Mouse (Mus musculus) adrenal gland, postnatal 36 days (tissue): ENCODE measurements at regions not wholly inside any gene's neighbourhood (a gene's known extent, or its start where the extent isn't known, plus 50 kb on each side); places are given as distances from the start of the nearest gene placed in this dataset.

Source experiments
- DNase-seq, 2 experiments: peaks; one replicate each; pipeline ENCODE4 v3.0.0; 2021; ENCODE audit warnings: mixed read lengths in 1 of 2

DNA sequence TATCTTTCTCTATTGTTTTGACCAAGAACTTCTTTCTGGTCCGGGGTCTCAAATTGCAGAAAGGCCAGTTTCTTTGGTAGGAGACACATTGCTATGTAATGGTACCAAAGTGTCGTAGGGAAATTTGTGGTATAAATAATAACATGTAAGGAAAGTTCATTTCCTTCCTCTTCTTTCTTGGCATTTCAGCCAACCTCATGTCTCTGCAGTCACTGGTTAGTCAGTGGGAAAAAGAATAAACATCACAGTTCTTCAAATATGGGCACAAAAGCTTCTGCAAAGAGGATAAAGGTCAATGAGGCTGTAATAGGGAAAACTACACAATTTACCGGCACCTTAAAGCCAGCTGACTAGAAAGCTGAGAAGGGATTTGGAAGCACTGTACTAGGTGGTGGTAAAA lies 68.5 kb upstream of the Rgs1 start:
- DNase-seq, result no peak

DNA sequence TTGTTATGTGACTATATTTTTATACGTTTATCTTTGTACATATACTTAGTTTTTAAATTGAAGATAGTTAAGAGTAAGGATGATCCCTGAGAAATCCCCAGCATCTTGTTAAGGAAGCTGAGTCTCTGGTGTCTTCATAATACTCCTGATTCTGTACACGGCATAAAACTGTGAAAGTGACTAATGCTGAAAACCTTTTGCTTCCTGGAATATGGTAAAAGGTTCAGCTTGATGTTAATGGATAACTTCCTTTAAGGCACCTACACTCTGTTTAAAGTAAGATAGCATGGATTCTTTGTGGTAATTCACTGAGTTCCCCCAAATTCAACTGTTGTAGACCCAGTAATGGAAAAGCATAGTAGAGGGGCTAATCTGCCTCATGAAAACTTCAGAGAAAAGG lies 67.2 kb upstream of the Rgs1 start:
- no peak for DNase-seq

DNA sequence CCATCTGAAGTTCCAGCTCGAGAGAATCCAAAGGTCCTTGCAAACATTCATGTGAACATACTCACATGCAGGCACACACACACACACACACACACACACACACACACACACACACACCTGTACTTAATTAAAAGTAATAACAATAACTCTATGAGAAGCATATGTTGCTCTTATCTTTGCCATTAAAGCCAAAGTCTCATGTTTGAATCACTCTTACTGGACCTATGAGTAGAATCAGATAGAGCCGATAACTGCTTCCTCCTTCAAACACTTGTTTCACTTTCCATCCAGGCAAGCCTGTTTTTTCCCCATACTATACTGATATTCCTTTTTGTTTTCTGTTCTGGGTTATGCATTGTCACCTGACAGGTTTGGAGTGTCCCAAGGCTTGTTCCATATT lies 65.3 kb upstream of the Rgs1 start:
- DNase-seq, result no peak

DNA sequence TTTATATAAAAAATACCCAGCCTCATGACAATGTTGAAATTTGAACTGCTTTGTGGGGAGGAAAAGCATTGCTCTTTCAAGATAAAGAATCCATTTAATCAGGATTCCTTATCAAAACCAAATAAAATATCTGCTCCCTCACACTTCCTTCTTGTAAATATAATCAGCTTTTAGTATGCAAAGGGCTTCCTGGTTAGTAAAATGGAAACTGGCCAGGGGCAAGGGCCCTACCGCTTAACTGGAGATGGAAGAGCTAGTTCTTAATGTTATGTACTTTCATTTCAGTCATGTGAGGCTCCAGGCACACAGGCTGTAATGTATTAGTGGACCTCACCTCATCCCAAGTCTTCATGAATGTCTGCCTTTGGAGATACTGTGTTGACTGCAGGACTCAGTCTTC lies 64.3 kb upstream of the Rgs1 start:
- DNase-seq, result no peak

DNA sequence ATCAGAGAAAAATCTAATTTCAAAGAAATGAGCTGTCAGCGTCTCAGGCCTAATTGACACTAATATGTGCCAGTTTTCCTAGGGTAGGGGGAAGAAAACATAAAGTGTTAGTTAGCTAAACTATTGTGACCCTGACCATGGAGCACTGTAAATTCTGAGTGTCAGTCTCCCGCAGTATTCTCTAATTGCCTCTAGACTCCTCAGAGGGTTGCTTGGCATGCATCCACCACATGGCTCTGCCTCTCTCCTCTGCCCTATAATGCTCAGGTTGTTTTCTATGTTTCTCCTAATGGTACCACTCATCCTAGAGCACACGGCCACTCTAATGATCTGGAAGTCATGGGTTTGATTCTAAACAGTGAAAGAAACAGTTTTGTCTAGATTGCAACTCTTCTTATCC lies 60.9 kb upstream of the Rgs1 start:
- no peak for DNase-seq

DNA sequence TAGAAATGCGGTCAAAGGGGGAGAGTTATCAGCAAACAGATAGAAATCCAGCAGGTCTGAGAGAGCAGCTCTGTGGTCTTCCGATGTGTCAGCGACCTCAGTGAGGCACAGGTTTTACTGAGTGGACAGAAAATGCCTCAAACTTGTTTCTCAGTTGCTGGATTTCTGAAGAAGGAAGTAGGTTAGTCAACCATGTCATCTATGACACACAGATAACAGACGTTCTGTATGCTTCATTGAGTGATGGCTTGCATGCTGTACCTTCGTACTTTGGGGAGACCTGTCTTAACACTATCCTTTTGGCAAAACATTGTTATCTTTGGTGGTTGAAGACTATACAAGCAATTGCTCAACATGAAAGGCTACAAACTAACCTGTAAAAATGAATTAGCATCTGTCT lies 59.3 kb upstream of the Rgs1 start:
- no peak for DNase-seq

DNA sequence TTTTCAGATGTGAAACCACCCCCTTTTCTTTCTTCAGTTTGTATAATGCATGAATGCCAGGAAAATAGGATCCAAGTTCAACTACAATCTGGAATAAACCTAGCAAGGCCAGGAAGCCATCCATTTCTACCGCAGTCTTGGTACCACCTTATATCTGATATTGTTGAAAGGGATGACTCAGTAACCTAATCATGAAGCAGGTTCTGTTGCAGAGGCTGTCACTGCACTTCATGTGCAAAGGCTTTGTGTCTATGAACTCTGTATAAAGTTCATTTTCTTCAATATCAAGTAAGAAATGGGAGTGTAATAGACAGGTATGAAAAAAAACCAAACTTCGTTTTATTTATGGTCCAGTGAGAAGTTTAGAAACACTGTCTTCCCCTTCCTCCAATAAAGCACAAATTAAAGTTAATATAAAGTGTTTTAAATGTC lies 58.8 kb upstream of the Rgs1 start:
- DNase-seq, result no peak

DNA sequence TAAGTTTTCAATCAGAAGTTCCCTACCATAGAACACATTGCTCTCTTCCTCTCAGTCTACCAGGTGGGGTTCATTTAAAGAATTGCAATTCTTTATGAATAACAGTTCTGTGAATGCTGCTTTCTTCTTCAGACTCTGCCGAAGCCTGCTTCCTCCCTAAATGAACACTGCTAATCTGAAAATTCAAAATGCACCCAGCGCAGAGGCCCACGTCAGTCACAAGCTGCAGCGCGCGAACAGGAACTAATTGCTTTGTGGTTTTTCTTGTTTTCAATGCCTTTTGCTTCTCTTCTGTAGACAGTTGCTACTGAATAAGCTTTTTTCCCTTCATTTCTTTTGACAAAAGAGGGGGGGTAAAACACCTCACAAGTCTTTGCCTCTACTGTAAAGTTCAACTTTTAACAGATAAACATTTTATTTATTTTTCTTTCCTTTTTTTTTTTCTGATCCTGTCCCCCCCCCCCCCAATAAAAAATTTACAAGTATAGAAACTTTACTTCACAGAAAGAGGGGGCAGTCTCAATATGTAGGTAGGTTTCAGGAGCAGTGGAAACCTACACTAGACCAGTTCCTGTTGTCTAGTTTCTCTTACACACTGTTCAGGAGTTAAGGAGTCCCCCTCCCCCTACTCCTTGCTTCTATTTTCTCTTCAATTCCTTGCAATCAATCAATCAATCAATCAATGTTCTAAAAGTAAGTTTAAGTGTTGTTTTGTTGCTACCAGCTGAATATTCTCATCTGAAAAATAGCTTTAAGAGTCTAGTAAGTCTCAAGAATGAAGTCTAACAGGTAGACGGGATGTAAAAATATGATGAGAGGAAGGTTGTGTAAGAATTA lies 58.2 kb upstream of the Rgs1 start:
- no peak for DNase-seq

DNA sequence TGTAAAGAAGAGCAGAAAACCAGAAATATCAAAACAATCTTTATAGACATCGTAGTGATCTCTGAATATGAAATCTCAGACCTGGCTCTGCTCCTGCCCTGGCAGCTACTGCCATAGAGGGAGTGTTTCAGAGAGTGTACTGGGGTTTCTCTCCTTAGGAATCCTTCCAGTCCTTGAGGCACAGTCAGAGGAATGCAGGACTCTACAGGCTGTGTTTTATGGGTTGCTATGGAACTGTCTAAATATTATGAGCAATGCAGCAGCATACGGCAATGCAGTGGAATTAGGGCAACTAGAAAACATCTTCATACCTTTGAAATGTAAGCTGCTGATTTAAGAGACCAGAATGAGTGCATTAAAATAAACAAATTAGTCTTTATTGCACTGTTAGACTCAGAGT lies 57.2 kb upstream of the Rgs1 start:
- DNase-seq, result no peak

DNA sequence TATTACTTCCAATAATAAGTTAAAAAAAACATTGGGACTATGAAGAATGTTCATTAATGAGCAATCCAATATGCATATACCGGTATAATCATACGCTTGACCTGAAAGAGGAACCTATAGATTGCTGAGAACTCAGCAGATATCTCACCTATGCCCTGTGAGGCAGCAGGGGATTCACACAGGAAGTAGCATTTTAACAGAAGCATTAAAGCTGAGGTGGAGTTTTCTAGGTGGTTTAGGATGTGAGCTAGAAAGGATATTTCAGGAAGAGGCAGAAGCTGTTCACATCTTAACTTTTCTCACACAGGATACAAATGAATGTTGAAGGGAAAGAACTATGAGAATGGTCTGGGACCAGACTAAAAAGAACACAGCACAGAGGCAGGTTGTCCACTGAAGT lies 51.6 kb upstream of the Rgs1 start:
- no peak for DNase-seq
